In the genomic region with DNA sequence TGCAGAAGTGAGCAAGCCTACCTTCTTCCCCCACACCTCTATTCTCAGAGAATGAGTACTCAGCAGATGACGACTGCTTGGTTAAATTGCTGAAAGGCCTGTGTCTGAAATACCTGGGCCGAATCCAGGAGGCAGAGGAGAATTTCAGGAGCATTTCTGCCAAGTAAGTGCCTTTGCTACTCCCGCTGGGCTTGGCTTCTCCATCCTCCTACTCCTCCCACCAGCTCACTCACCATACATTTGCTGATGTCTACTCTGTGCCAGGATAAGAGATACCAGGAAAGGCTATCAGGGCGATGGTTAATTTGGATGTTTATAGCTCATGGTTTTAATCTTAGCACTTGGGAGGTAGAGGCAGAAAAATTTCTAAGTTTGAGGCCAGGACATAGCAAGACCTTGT, we compare ENCODE assay signal across 11 mouse cellular contexts. TPM values are rescaled to one million over a fixed set of nuclear protein-coding genes. Genes with fewer than 3 reads are reported as not detected.
DNase-seq lines count a peak whose midpoint lies in the region; TF ChIP-seq lines count a peak whose summit lies in the region.
"Had no signal": no experiment of that assay in that cellular context is flagged by ENCODE, and none has a peak within 500 bp of the region (broad histone marks: within the 10 kb centered on the region; RNA-seq: fewer than 3 reads in every experiment).

No protein-coding gene starts in this region.

- no peak for DNase-seq in left cerebral cortex, adult 2 months (ENCODE audit: extremely low spot score in 1 of 2, low spot score in 2 of 2)
- no peak for DNase-seq in left cerebral cortex, postnatal 14 days (ENCODE audit: low spot score in 2 of 2)
- peak; percentile 39 for DNase-seq in NIH3T3 (ENCODE audit: low read depth)
- DNase-seq in brain, adult 2 months (ENCODE audit: low read depth, low spot score): peak; percentile 93
- peak; percentile 72 to 76 for DNase-seq in cerebellum, postnatal 36 days
- DNase-seq in thymus, postnatal 10 days (ENCODE audit: low spot score in 2 of 2): no peak
- no peak for DNase-seq in ovary, postnatal 36 days (ENCODE audit: low spot score)
- DNase-seq: gastrocnemius, postnatal 36 days; heart, postnatal 10 days had no signal

- H3K27ac ChIP-seq in left cerebral cortex, adult 2 months: peak overlapping the region; percentile 34; the same call in 1 of the 2 replicates
- H3K27ac ChIP-seq: embryonic facial prominence, embryonic 13.5 days; kidney, embryonic 15.5 days had no signal

- no peak overlapping the region for H3K4me3 ChIP-seq in left cerebral cortex, adult 2 months
- H3K4me3 ChIP-seq: embryonic facial prominence, embryonic 13.5 days; kidney, embryonic 15.5 days had no signal

- TF ChIP-seq CTCF in left cerebral cortex, adult 2 months (IDR thresholded peaks at IDR 0.05): no peak

- intact Hi-C loops in left cerebral cortex, adult 2 months (cut with DNase I): no loop called here
- intact Hi-C loops in left cerebral cortex, postnatal 14 days (cut with DNase I): no loop called here

RNA-seq across cellular contexts. Expression of a gene that starts 36.2 kb away (rescaled TPM):
- 1 to 10 TPM; 2.8 to 3.8 TPM for total RNA-seq in left cerebral cortex, adult 2 months (2021)
- 1 to 10 TPM; 1.2 to 2.0 TPM for total RNA-seq in left cerebral cortex, postnatal 14 days (2021)

RNA-seq across cellular contexts. Expression of a gene that starts 41.9 kb away (rescaled TPM):
- total RNA-seq in left cerebral cortex, adult 2 months (2021): 100 to 1,000 TPM; 206 to 213 TPM
- 100 to 1,000 TPM; 190 to 196 TPM for total RNA-seq in left cerebral cortex, postnatal 14 days (2021)

Comparison
In these comparisons a context has a peak if more than half of its experiments do, and no peak if none do; other contexts are left out.
1. DNase-seq: peak in NIH3T3 (single experiment), brain, adult 2 months (single experiment) and cerebellum, postnatal 36 days (2 of 2); none in left cerebral cortex, adult 2 months (0 of 2), left cerebral cortex, postnatal 14 days (0 of 2), thymus, postnatal 10 days (0 of 2) and ovary, postnatal 36 days (single experiment).